Mouse (Mus musculus): Measurements from ENCODE around the gene Adipor2.

DNA sequence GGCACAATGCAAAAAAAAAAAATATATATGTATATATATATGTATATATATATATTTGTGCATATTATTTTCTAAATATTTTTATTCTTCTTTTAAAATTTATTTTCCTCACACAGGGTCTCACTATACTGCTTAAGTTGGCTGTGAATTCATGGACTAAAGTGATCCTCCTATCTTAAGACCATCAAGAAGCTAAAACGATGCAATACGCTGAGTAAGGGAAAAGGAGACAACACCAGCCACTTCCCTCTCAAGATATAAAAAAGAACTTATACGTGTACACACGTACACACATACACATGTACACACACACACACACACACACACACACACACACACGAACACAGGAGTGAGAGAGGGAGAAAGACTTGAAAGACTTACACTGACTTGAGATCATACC, 53.9 kb downstream of the Adipor2 start:
- no peak for TF ChIP-seq CTCF (IDR thresholded peaks at IDR 0.05)
- TF ChIP-seq EP300 (IDR thresholded peaks at IDR 0.05; ENCODE audit: insufficient read depth, low read depth, low read length): no peak

Measured in heart, adult 2 months (tissue).